Mouse (Mus musculus): ENCODE data around the gene Magea1.
A peak's percentile ranks its signal among the peaks of the same experiment; 100 is the strongest.

GRCm38 (mm10) chrX:155098024-155098423, 8.4 kb upstream of the Magea1 start:
- TF ChIP-seq POLR2A (IDR thresholded peaks at IDR 0.05; ENCODE audit: borderline replicate concordance, extremely low read depth, insufficient read depth, insufficient read length, poor library complexity, severe bottlenecking), result no peak
- TF ChIP-seq CTCF (IDR thresholded peaks at IDR 0.05; ENCODE audit: borderline replicate concordance, extremely low read depth, insufficient read depth, insufficient read length), result peak; percentile 14; the same call in 1 of the 2 replicates
